Mouse (Mus musculus): ENCODE measurements around the gene L1cam. TPM values are rescaled to one million over a fixed set of nuclear protein-coding genes. Genes with fewer than 3 reads are reported as not detected.
A peak's percentile ranks its signal among the peaks of the same experiment; 100 is the strongest.

Gene L1cam
- total and polyA plus RNA-seq, 3 experiments = 0.23 to 0.49 (median 0.30) TPM

- Histone ChIP-seq H3K4me3 (replicated peaks in 1 of 3; ENCODE audit: low read depth in 2 of 3, low read length in 2 of 3, poor library complexity in 1 of 3) (no peak overlapping the region), H3K27me3 (replicated peaks) (no peaks in the 10 kb centered on the region), H3K9me3 (replicated peaks; ENCODE audit: low read length) (no peaks in the 10 kb centered on the region), H3K27ac (ENCODE audit: insufficient read depth, low read depth) (no peak overlapping the region), H3K4me1 (ENCODE audit: control insufficient read depth in 1 of 2, insufficient read depth in 2 of 2) (peaks cover 0 to 3% of the 10 kb centered on the region in 2 experiments; a peak in 2 of 4 replicates), H3K79me2 (replicated peaks; ENCODE audit: control insufficient read depth, extremely low read depth, insufficient read depth, poor library complexity, severe bottlenecking) (no peaks in the 10 kb centered on the region), H3K4me2 (ENCODE audit: insufficient read depth, low read depth, poor library complexity, severe bottlenecking) (no peak overlapping the region), H3K9ac (ENCODE audit: insufficient read depth, low read depth) (no peak overlapping the region), H3K36me3 (replicated peaks in 1 of 2; ENCODE audit: control insufficient read depth in 1 of 2, insufficient read depth in 1 of 2, low read length in 1 of 2) (no peaks in the 10 kb centered on the region)
- DNase-seq (ENCODE audit: extremely low read depth) = no peak
- TF ChIP-seq E2F4 (IDR thresholded peaks at IDR 0.05; ENCODE audit: insufficient replicate concordance, low read depth, low read length) (no peak), IRF4 (IDR thresholded peaks at IDR 0.05; ENCODE audit: low read depth, low read length) (no peak), HCFC1 (IDR thresholded peaks at IDR 0.05; ENCODE audit: low read depth, low read length) (no peak), KAT2A (IDR thresholded peaks at IDR 0.05; ENCODE audit: insufficient replicate concordance, low read length) (no peak), MAX (IDR thresholded peaks at IDR 0.05; ENCODE audit: low read length) (no peak), JUND (conservative IDR thresholded peaks at IDR 0.05; ENCODE audit: low read depth, low read length) (no peak), CTCF (conservative IDR thresholded peaks at IDR 0.05 in 1 of 2, IDR thresholded peaks at IDR 0.05 in 1 of 2; ENCODE audit: low read depth in 2 of 2, low read length in 2 of 2) (no peak), MYC (IDR thresholded peaks at IDR 0.05; ENCODE audit: low read depth, low read length) (no peak)
- in situ Hi-C loops (cut with MboI; ENCODE audit: low pct_ligation_motif_present, low pct_unique_long_range_greater_than_20kb, low sequenced_read_pairs) (no loop called here), dilution Hi-C loops (cut with MboI; ENCODE audit: extremely low pct_ligation_motif_present, extremely low pct_unique_long_range_greater_than_20kb, low sequenced_read_pairs) (no loop called here)
These were observed 14.4 kb downstream of the L1cam start for GRCm38 (mm10) chrX:73881463-73881862.

DNA sequence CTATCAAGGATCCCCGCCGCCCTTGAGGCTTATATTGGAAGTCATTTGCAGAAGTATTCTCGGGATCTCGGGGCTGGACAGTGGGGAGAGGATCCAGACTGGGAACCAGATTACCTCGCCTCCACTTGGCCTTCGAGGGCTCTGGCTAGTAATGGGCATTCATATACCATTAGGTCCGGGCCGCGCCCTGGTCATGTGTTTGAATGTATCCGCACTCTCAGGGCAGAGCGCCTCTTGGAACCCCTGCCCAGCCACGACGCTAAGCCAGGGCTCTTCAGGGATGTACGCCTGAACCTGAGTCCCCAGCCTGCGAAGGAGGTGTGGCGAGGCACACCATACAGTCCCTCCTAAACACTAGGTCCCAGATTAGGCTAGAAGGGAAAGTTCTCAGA, 14.9 kb downstream of the L1cam start:
- no peak overlapping the region for H3K9ac ChIP-seq (ENCODE audit: insufficient read depth, low read depth)
- dilution Hi-C loops (cut with MboI; ENCODE audit: extremely low pct_ligation_motif_present, extremely low pct_unique_long_range_greater_than_20kb, low sequenced_read_pairs) (no loop called here), in situ Hi-C loops (cut with MboI; ENCODE audit: low pct_ligation_motif_present, low pct_unique_long_range_greater_than_20kb, low sequenced_read_pairs) (no loop called here)
- no peaks in the 10 kb centered on the region for H3K9me3 ChIP-seq (replicated peaks; ENCODE audit: low read length)
- H3K79me2 ChIP-seq (replicated peaks; ENCODE audit: control insufficient read depth, extremely low read depth, insufficient read depth, poor library complexity, severe bottlenecking) = no peaks in the 10 kb centered on the region
- DNase-seq (ENCODE audit: extremely low read depth) = no peak
- no peak for TF ChIP-seq UBTF (IDR thresholded peaks at IDR 0.05; ENCODE audit: low read depth, low read length)
- no peak for TF ChIP-seq MXI1 (IDR thresholded peaks at IDR 0.05; ENCODE audit: low read depth, low read length)
- TF ChIP-seq KAT2A (IDR thresholded peaks at IDR 0.05; ENCODE audit: insufficient replicate concordance, low read length) = no peak
- no peak for TF ChIP-seq E2F4 (IDR thresholded peaks at IDR 0.05; ENCODE audit: insufficient replicate concordance, low read depth, low read length)
- TF ChIP-seq ETS1 (conservative IDR thresholded peaks at IDR 0.05; ENCODE audit: low read depth, low read length) = no peak
- TF ChIP-seq MEF2A (IDR thresholded peaks at IDR 0.05; ENCODE audit: borderline replicate concordance, low read depth, low read length) = no peak
- TF ChIP-seq HCFC1 (IDR thresholded peaks at IDR 0.05; ENCODE audit: low read depth, low read length) = no peak
- TF ChIP-seq USF2 (conservative IDR thresholded peaks at IDR 0.05; ENCODE audit: low read depth, low read length) = no peak
- TF ChIP-seq CTCF (conservative IDR thresholded peaks at IDR 0.05 in 1 of 2, IDR thresholded peaks at IDR 0.05 in 1 of 2; ENCODE audit: low read depth in 2 of 2, low read length in 2 of 2) = no peak
- TF ChIP-seq POLR2A (IDR thresholded peaks at IDR 0.05; ENCODE audit: low read depth, low read length) = no peak
- TF ChIP-seq SMC3 (IDR thresholded peaks at IDR 0.05; ENCODE audit: low read depth, low read length) = no peak
- TF ChIP-seq RCOR1 (conservative IDR thresholded peaks at IDR 0.05; ENCODE audit: low read depth, low read length) = no peak
- TF ChIP-seq TCF12 (IDR thresholded peaks at IDR 0.05; ENCODE audit: low read depth, low read length) = no peak
- TF ChIP-seq TBP (conservative IDR thresholded peaks at IDR 0.05; ENCODE audit: low read depth, low read length) = no peak
- TF ChIP-seq MAFK (IDR thresholded peaks at IDR 0.05; ENCODE audit: insufficient replicate concordance, low read length) = no peak
- H3K4me2 ChIP-seq (ENCODE audit: insufficient read depth, low read depth, poor library complexity, severe bottlenecking) = 0 out of 2 replicates have a peak overlapping the region, but pooled peaks have one; percentile 73
- no peaks in the 10 kb centered on the region for H3K36me3 ChIP-seq (replicated peaks in 1 of 2; ENCODE audit: control insufficient read depth in 1 of 2, insufficient read depth in 1 of 2, low read length in 1 of 2)
- no peak overlapping the region for H3K4me3 ChIP-seq (replicated peaks in 1 of 3; ENCODE audit: low read depth in 2 of 3, low read length in 2 of 3, poor library complexity in 1 of 3)
- H3K27ac ChIP-seq (ENCODE audit: insufficient read depth, low read depth) = no peak overlapping the region
- peaks cover 0 to 3% of the 10 kb centered on the region in 2 experiments; a peak in 2 of 4 replicates for H3K4me1 ChIP-seq (ENCODE audit: control insufficient read depth in 1 of 2, insufficient read depth in 2 of 2)
- H3K27me3 ChIP-seq (replicated peaks) = no peaks in the 10 kb centered on the region

Measured in CH12.LX (cell line).